Mouse (Mus musculus) testis, adult 2 months (tissue): ENCODE results near the gene Filip1l.

Experiments used
- CTCF ChIP-seq: fragments of 200-500 bp; IDR thresholded peaks from 2 replicates; pipeline ENCODE4 v1.5.1; 2012; ENCODE audit warnings: low read depth, mild to moderate bottlenecking, inconsistent platforms, low read length, moderate library complexity; ENCODE audit not compliant: control insufficient read depth, insufficient read depth, insufficient replicate concordance
- POLR2A ChIP-seq: fragments of 200-500 bp; IDR thresholded peaks from 2 replicates; pipeline ENCODE4 v1.6.1; 2012; ENCODE audit warnings: low read depth, mild to moderate bottlenecking, inconsistent platforms, low read length, moderate library complexity; ENCODE audit not compliant: control insufficient read depth

GRCm38 (mm10) chr16:57393161-57393560 lies 40.3 kb downstream of the Filip1l start:
- TF ChIP-seq CTCF, result no peak
- TF ChIP-seq POLR2A, result no peak
